Mouse (Mus musculus) CH12.LX (cell line): ENCODE results near the gene Mgll. TPM values are rescaled to one million over a fixed set of nuclear protein-coding genes. Genes with fewer than 3 reads are reported as not detected.

Experiments used
- DNase-seq: peaks from one replicate; pipeline ENCODE4 v3.0.0-alpha.2; 2013; ENCODE audit errors: extremely low read depth
- H3K27ac ChIP-seq: 2 replicates; pipeline ENCODE4 v1.5.1; 2012; ENCODE audit warnings: low read depth, mild to moderate bottlenecking, control low read depth, moderate library complexity; ENCODE audit not compliant: insufficient read depth
- H3K27me3 ChIP-seq: replicated peaks from 2 replicates; pipeline ENCODE3; 2012; ENCODE audit warnings: inconsistent platforms
- H3K36me3 ChIP-seq, 2 experiments: replicated peaks in 1 of 2; 2 replicates each; pipeline versions ENCODE3 to v1.6.1; 2012; ENCODE audit warnings: inconsistent platforms in 1 of 2, low read length in 1 of 2, mild to moderate bottlenecking in 1 of 2, mixed read lengths in 1 of 2, moderate library complexity in 1 of 2; ENCODE audit not compliant: control insufficient read depth in 1 of 2, insufficient read depth in 1 of 2
- H3K4me1 ChIP-seq, 2 experiments: 2 replicates each; pipeline ENCODE4 v1.6.1; 2012; ENCODE audit warnings: inconsistent platforms in 1 of 2, moderate library complexity in 1 of 2; ENCODE audit not compliant: insufficient read depth in 2 of 2, control insufficient read depth in 1 of 2
- H3K4me2 ChIP-seq: 2 replicates; pipeline ENCODE4 v1.6.1; 2012; ENCODE audit warnings: low read depth, mild to moderate bottlenecking, control low read depth; ENCODE audit not compliant: poor library complexity, insufficient read depth, severe bottlenecking
- H3K4me3 ChIP-seq, 3 experiments: fragments of 150-350 bp in 1 of 3; sonication (generic) in 1 of 3; replicated peaks in 1 of 3; 2 replicates each; pipeline versions ENCODE3 to v1.5.1; 2011 to 2012; ENCODE audit warnings: low read depth in 2 of 3, low read length in 2 of 3, mild to moderate bottlenecking in 2 of 3, moderate library complexity in 2 of 3, control low read depth in 1 of 3, improper control_type of control experiment in 1 of 3, inconsistent platforms in 1 of 3, mixed read lengths in 1 of 3; ENCODE audit not compliant: poor library complexity in 1 of 3
- H3K79me2 ChIP-seq: replicated peaks from 2 replicates; pipeline ENCODE4 v1.6.1; 2012; ENCODE audit warnings: mild to moderate bottlenecking, moderate library complexity; ENCODE audit not compliant: control insufficient read depth, poor library complexity, insufficient read depth, severe bottlenecking; ENCODE audit errors: extremely low read depth
- H3K9ac ChIP-seq: 2 replicates; pipeline ENCODE4 v1.6.1; 2012; ENCODE audit warnings: low read depth, mild to moderate bottlenecking, control low read depth, moderate library complexity; ENCODE audit not compliant: insufficient read depth
- H3K9me3 ChIP-seq: replicated peaks from 2 replicates; pipeline ENCODE3; 2012; ENCODE audit warnings: low read length, inconsistent platforms, mixed read lengths
- BHLHE40 ChIP-seq: IDR thresholded peaks from 2 replicates; pipeline ENCODE4 v1.6.1; 2011; ENCODE audit warnings: mild to moderate bottlenecking, low read depth, low read length, improper control_type of control experiment
- CHD1 ChIP-seq: IDR thresholded peaks from 2 replicates; pipeline ENCODE4 v1.6.1; 2012; ENCODE audit warnings: low read depth, low read length, improper control_type of control experiment, inconsistent platforms
- CHD2 ChIP-seq: IDR thresholded peaks from 2 replicates; pipeline ENCODE4 v1.6.1; 2011; ENCODE audit warnings: low read length, improper control_type of control experiment
- ELF1 ChIP-seq: IDR thresholded peaks from 2 replicates; pipeline ENCODE4 v1.6.1; 2014; ENCODE audit warnings: low read depth, mild to moderate bottlenecking, inconsistent platforms, low read length, improper control_type of control experiment
- EP300 ChIP-seq: IDR thresholded peaks from 2 replicates; pipeline ENCODE4 v1.6.1; 2011; ENCODE audit warnings: low read length, improper control_type of control experiment
- ETS1 ChIP-seq: conservative IDR thresholded peaks from 2 replicates; pipeline ENCODE4 v1.6.1; 2012; ENCODE audit warnings: low read depth, mild to moderate bottlenecking, inconsistent platforms, low read length, improper control_type of control experiment, moderate library complexity
- IRF4 ChIP-seq: IDR thresholded peaks from 2 replicates; pipeline ENCODE4 v1.6.1; 2014; ENCODE audit warnings: low read depth, mild to moderate bottlenecking, inconsistent platforms, low read length, improper control_type of control experiment
- JUN ChIP-seq: IDR thresholded peaks from 2 replicates; pipeline ENCODE4 v1.6.1; 2011; ENCODE audit warnings: low read depth, mild to moderate bottlenecking, low read length, improper control_type of control experiment, moderate library complexity; ENCODE audit not compliant: insufficient read depth
- JUND ChIP-seq: conservative IDR thresholded peaks from 2 replicates; pipeline ENCODE4 v1.6.1; 2011; ENCODE audit warnings: low read depth, low read length, improper control_type of control experiment
- KAT2A ChIP-seq: IDR thresholded peaks from 2 replicates; pipeline ENCODE4 v1.6.1; 2012; ENCODE audit warnings: low read length, improper control_type of control experiment, inconsistent platforms; ENCODE audit not compliant: insufficient replicate concordance
- MAFK ChIP-seq: IDR thresholded peaks from 2 replicates; pipeline ENCODE4 v1.6.1; 2011; ENCODE audit warnings: low read length, improper control_type of control experiment; ENCODE audit not compliant: insufficient replicate concordance
- MAZ ChIP-seq: IDR thresholded peaks from 2 replicates; pipeline ENCODE4 v1.6.1; 2012; ENCODE audit warnings: low read depth, mild to moderate bottlenecking, inconsistent platforms, low read length, improper control_type of control experiment, moderate library complexity
- MEF2A ChIP-seq: IDR thresholded peaks from 2 replicates; pipeline ENCODE4 v1.6.1; 2014; ENCODE audit warnings: low read depth, mild to moderate bottlenecking, inconsistent platforms, low read length, improper control_type of control experiment, borderline replicate concordance
- MXI1 ChIP-seq: IDR thresholded peaks from 2 replicates; pipeline ENCODE4 v1.6.1; 2011; ENCODE audit warnings: mild to moderate bottlenecking, low read depth, low read length, improper control_type of control experiment
- MYC ChIP-seq: IDR thresholded peaks from 2 replicates; pipeline ENCODE4 v1.6.1; 2011; ENCODE audit warnings: low read depth, mild to moderate bottlenecking, improper control_type of control experiment, low read length
- POLR2A ChIP-seq: IDR thresholded peaks from 2 replicates; pipeline ENCODE4 v1.6.1; 2011; ENCODE audit warnings: low read depth, mild to moderate bottlenecking, improper control_type of control experiment, low read length
- POLR2AphosphoS2 ChIP-seq: IDR thresholded peaks from 2 replicates; pipeline ENCODE4 v1.6.1; 2011; ENCODE audit warnings: low read depth, low read length, improper control_type of control experiment
- RAD21 ChIP-seq: IDR thresholded peaks from 2 replicates; pipeline ENCODE4 v1.6.1; 2011; ENCODE audit warnings: low read depth, mild to moderate bottlenecking, low read length, improper control_type of control experiment, moderate library complexity
- SIN3A ChIP-seq: IDR thresholded peaks from 2 replicates; pipeline ENCODE4 v1.6.1; 2012; ENCODE audit warnings: low read length, improper control_type of control experiment, inconsistent platforms
- TBP ChIP-seq: conservative IDR thresholded peaks from 2 replicates; pipeline ENCODE4 v1.6.1; 2011; ENCODE audit warnings: low read depth, low read length, improper control_type of control experiment
- TCF12 ChIP-seq: IDR thresholded peaks from 2 replicates; pipeline ENCODE4 v1.6.1; 2014; ENCODE audit warnings: low read depth, mild to moderate bottlenecking, inconsistent platforms, low read length, improper control_type of control experiment
- ZMIZ1 ChIP-seq: IDR thresholded peaks from 2 replicates; pipeline ENCODE4 v1.6.1; 2012; ENCODE audit warnings: low read depth, mild to moderate bottlenecking, inconsistent platforms, low read length, improper control_type of control experiment
- ZNF384 ChIP-seq: IDR thresholded peaks from 2 replicates; pipeline ENCODE4 v1.6.1; 2012; ENCODE audit warnings: low read depth, low read length, improper control_type of control experiment, inconsistent platforms
- dilution Hi-C: fragments of 300-500 bp; cut with MboI; formaldehyde crosslinking; loops from 2 replicates; pipeline ENCODE4 v1.14.3; 2020; ENCODE audit warnings: low sequenced_read_pairs; ENCODE audit not compliant: extremely low pct_unique_long_range_greater_than_20kb, extremely low pct_ligation_motif_present
- in situ Hi-C: fragments of 300-500 bp; cut with MboI; formaldehyde crosslinking; loops from 3 replicates; pipeline ENCODE4 v1.14.3; 2019; ENCODE audit warnings: low sequenced_read_pairs, low pct_ligation_motif_present, low pct_unique_long_range_greater_than_20kb, mixed read lengths
- polyA plus RNA-seq: library from polyadenylated mRNA; unstranded; fragments of >175 nt; gene quantifications from 2 replicates; pipeline ENCODE4 v1.2.1, GENCODE M21; 2012; ENCODE audit warnings: low read depth; ENCODE audit not compliant: insufficient read length
- total RNA-seq, 2 experiments: library from RNA; depleted of rRNA; stranded (reverse); fragments of 300-350 nt in 1 of 2; fragments of >200 nt in 1 of 2; gene quantifications; 2 replicates each; pipeline ENCODE4 v1.2.3; 2012 to 2014

The Mgll gene
- total and polyA plus RNA-seq, 3 experiments: 60.8 to 81.1 (median 76.5) TPM

DNA sequence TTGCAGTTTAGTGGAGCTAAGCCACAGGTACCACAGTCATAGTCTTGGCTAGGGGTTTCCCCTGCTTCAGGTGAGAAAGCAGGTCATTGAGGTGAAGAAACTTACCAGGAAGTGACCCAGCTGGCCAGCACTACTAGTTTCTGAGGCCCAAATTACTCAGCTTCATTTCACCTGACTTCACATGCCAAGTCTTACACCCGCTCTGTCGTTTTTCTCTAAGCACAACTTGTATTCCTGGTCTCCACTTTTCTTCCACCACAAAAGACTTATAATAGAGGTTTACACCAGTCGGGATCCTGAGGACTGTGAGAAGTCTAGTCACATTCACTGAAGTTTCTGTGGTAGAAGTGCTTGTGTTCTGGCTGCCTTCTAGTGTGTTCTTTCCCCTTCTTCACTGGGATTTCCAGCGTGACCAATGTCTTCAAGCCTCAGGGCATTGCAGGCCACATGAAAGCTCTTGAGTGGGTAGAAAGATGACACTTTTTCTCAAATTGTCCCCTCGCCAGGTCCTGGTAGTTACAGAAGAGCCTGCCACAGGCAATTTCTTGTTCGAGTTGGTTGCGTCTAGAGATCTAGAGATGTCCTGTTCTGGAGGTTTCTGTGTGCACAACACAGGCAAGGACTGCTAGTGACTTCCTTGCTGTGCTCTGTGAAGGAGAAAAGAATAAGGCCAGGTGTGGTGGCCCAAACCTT, 6.0 kb upstream of the Mgll start:
- no peak for DNase-seq
- Histone ChIP-seq H3K4me1 (peaks cover 22 to 79% of the 10 kb centered on the region in 2 experiments), H3K36me3 (peaks cover 0 to 9% of the 10 kb centered on the region in 2 experiments), H3K4me3 (no peak overlapping the region), H3K4me2 (peak overlapping the region; percentile 80; the same call in 1 of the 2 replicates), H3K9ac (peak overlapping the region; percentile 23; the same call in 1 of the 2 replicates), H3K27me3 (no peaks in the 10 kb centered on the region), H3K79me2 (no peaks in the 10 kb centered on the region), H3K9me3 (no peaks in the 10 kb centered on the region), H3K27ac (peak overlapping the region; percentile 100)
- in situ Hi-C loops: loop anchor here (10.0 kb wide), 1 partner anchor 123 kb away; no protein-coding TSS in a partner anchor
- dilution Hi-C loops: no loop called here
- TF ChIP-seq POLR2AphosphoS2: no peak
- TF ChIP-seq JUN: peak; percentile 28; the same call in 1 of the 2 replicates
- TF ChIP-seq RAD21: no peak; the same call in none of the 2 replicates
- no peak; the same call in 1 of the 2 replicates for TF ChIP-seq POLR2A
- TF ChIP-seq CHD1: 0 out of 2 replicates have a peak, but pooled peaks have one; percentile 6
- TF ChIP-seq EP300: peak; percentile 78
- TF ChIP-seq MEF2A: peak; percentile 67
- TF ChIP-seq SIN3A: peak; percentile 57
- peak; percentile 19; the same call in 1 of the 2 replicates for TF ChIP-seq MXI1
- 0 out of 2 replicates have a peak, but pooled peaks have one; percentile 5 for TF ChIP-seq ZMIZ1
- TF ChIP-seq ZNF384: no peak
- TF ChIP-seq MAFK: no peak
- peak; percentile 34; the same call in 1 of the 2 replicates for TF ChIP-seq CHD2
- TF ChIP-seq JUND: peak; percentile 55; the same call in 1 of the 2 replicates
- 0 out of 2 replicates have a peak, but pooled peaks have one; percentile 17 for TF ChIP-seq MYC
- peak; percentile 85 for TF ChIP-seq BHLHE40
- TF ChIP-seq IRF4: peak; percentile 4; the same call in 1 of the 2 replicates
- TF ChIP-seq TCF12: peak; percentile 84
- peak; percentile 79 for TF ChIP-seq ETS1
- peak; percentile 75 for TF ChIP-seq ELF1
- TF ChIP-seq TBP: 0 out of 2 replicates have a peak, but pooled peaks have one; percentile 33
- TF ChIP-seq MAZ: 0 out of 2 replicates have a peak, but pooled peaks have one; percentile 15
- TF ChIP-seq KAT2A: 0 out of 2 replicates have a peak, but pooled peaks have one; percentile 2
